ENCODE assay signal across 11 mouse cellular contexts in the genomic region with DNA sequence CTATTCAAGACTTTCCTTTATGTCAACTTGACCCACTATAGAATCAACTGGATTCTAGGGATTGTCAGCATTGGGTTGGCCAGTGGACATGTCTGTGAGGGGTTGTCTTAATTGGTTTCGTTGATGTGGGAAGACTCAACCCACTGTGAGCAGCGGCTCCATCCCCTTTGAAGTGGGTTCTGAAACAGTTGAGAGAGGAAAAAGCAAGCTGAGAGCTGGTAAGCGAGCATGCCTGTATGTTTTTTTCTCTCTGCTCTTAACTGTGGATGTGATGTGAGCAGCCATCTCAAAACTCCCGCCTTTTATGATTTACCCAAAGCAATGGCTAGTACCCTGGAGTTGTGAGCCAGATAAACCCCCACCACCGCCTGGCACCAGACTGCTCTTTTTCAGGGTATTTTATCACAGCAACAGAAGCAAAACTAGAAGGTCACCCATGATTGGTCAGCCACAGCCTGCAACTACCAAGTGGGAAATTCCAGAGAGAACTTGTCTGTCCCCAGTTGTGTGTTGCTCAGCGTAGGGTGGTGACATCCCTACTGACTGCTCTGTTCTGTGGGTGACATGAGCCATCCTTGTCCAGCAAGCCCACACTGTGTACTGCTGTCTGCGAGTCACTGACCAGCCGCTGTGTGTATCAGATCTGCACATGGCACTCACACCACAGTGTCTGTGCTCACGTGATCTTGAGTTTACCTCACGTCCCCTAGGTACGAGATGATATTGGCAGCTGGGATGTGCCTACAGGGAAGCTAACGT. TPM values are rescaled to one million over a fixed set of nuclear protein-coding genes. Genes with fewer than 3 reads are reported as not detected.
A peak's percentile ranks its signal among the peaks of the same experiment; 100 is the strongest.
DNase-seq lines count a peak whose midpoint lies in the region; ATAC-seq lines count a peak whose summit lies in the region.
"Had no signal": no experiment of that assay in that cellular context is flagged by ENCODE, and none has a peak within 500 bp of the region (broad histone marks: within the 10 kb centered on the region; RNA-seq: fewer than 3 reads in every experiment).

No protein-coding gene starts in this region.

- H3K4me3 ChIP-seq in midbrain, embryonic 15.5 days = no peak overlapping the region
- H3K4me3 ChIP-seq in midbrain, embryonic 14.5 days (replicated peaks; ENCODE audit: low read depth, low read length) = no peak overlapping the region
- no peak overlapping the region for H3K4me3 ChIP-seq in liver, embryonic 16.5 days (ENCODE audit: low read depth, low read length)
- no peak overlapping the region for H3K4me3 ChIP-seq in hindbrain, embryonic 14.5 days (replicated peaks; ENCODE audit: low read length)
- H3K4me3 ChIP-seq: embryonic facial prominence, embryonic 15.5 days; left cerebral cortex, adult 2 months had no signal

- no peak overlapping the region for H3K27ac ChIP-seq in midbrain, embryonic 15.5 days
- H3K27ac ChIP-seq in midbrain, embryonic 14.5 days (replicated peaks; ENCODE audit: low read depth, low read length) = no peak overlapping the region
- peak overlapping the region; percentile 51 for H3K27ac ChIP-seq in liver, embryonic 16.5 days (ENCODE audit: low read length)
- H3K27ac ChIP-seq in hindbrain, embryonic 14.5 days = no peak overlapping the region
- H3K27ac ChIP-seq: embryonic facial prominence, embryonic 15.5 days had no signal

- peaks cover 13% of the 10 kb centered on the region for H3K4me1 ChIP-seq in midbrain, embryonic 15.5 days
- H3K4me1 ChIP-seq in midbrain, embryonic 14.5 days (ENCODE audit: control insufficient read depth, insufficient read depth, low read length) = no peaks in the 10 kb centered on the region
- H3K4me1 ChIP-seq in liver, embryonic 16.5 days (ENCODE audit: control insufficient read depth, low read depth, low read length) = peaks cover 61% of the 10 kb centered on the region
- H3K4me1 ChIP-seq in hindbrain, embryonic 14.5 days (replicated peaks; ENCODE audit: control insufficient read depth, insufficient read depth, low read length) = peaks cover 3% of the 10 kb centered on the region; the same call in 1 of the 2 replicates
- H3K4me1 ChIP-seq: embryonic facial prominence, embryonic 15.5 days had no signal

- no peak overlapping the region for H3K4me2 ChIP-seq in midbrain, embryonic 15.5 days
- H3K4me2 ChIP-seq in midbrain, embryonic 14.5 days (ENCODE audit: low read length) = no peak overlapping the region
- H3K4me2 ChIP-seq in liver, embryonic 16.5 days (ENCODE audit: low read depth, low read length) = no peak overlapping the region
- no peak overlapping the region for H3K4me2 ChIP-seq in hindbrain, embryonic 14.5 days (replicated peaks)
- H3K4me2 ChIP-seq: embryonic facial prominence, embryonic 15.5 days had no signal

- 0 out of 2 replicates have a peak, but pooled peaks have one; percentile 20 for ATAC-seq in midbrain, embryonic 15.5 days (replicated peaks)
- ATAC-seq in midbrain, embryonic 14.5 days (ENCODE audit: low FRiP score, low TSS enrichment) = no peak
- peak; percentile 22; the same call in 1 of the 2 replicates for ATAC-seq in liver, embryonic 16.5 days (ENCODE audit: low read depth)
- ATAC-seq in hindbrain, embryonic 14.5 days (ENCODE audit: low FRiP score) = no peak

- WGBS in midbrain, embryonic 15.5 days = 81% methylated on average over 12 of the region's 12 CpGs
- 89% methylated on average over 12 of the region's 12 CpGs for WGBS in midbrain, embryonic 14.5 days
- WGBS in liver, embryonic 16.5 days (ENCODE audit: insufficient replicate concordance) = 36% methylated on average over 12 of the region's 12 CpGs
- WGBS in hindbrain, embryonic 14.5 days = 89% methylated on average over 12 of the region's 12 CpGs

- H3K9me3 ChIP-seq in midbrain, embryonic 15.5 days = no peaks in the 10 kb centered on the region
- no peaks in the 10 kb centered on the region for H3K9me3 ChIP-seq in midbrain, embryonic 14.5 days (ENCODE audit: control insufficient read depth, low read length)
- no peaks in the 10 kb centered on the region for H3K9me3 ChIP-seq in liver, embryonic 16.5 days (replicated peaks; ENCODE audit: control insufficient read depth, low read length)
- H3K9me3 ChIP-seq in hindbrain, embryonic 14.5 days (ENCODE audit: control insufficient read depth, low read length) = no peaks in the 10 kb centered on the region
- H3K9me3 ChIP-seq: embryonic facial prominence, embryonic 15.5 days had no signal

- peaks cover 3% of the 10 kb centered on the region; the same call in 1 of the 2 replicates for H3K36me3 ChIP-seq in midbrain, embryonic 15.5 days (replicated peaks)
- peaks cover 27% of the 10 kb centered on the region for H3K36me3 ChIP-seq in midbrain, embryonic 14.5 days (ENCODE audit: control insufficient read depth, insufficient read depth, low read length)
- H3K36me3 ChIP-seq in liver, embryonic 16.5 days (ENCODE audit: control insufficient read depth, insufficient read depth) = peaks cover 15% of the 10 kb centered on the region
- peaks cover 28% of the 10 kb centered on the region for H3K36me3 ChIP-seq in hindbrain, embryonic 14.5 days (replicated peaks; ENCODE audit: control insufficient read depth, insufficient read depth)

- peak; percentile 30 to 44 for DNase-seq in adrenal gland, postnatal 36 days
- DNase-seq in adrenal gland, postnatal 25 days = no peak
- no peak for DNase-seq in midbrain, embryonic 14.5 days
- peak; percentile 66 for DNase-seq in thymus, postnatal 14 days
- DNase-seq in cerebellum, postnatal 36 days = no peak
- no peak for DNase-seq in hindbrain, embryonic 14.5 days (ENCODE audit: low spot score)
- DNase-seq: right cerebral cortex, postnatal 4 days had no signal

- H3K27me3 ChIP-seq in midbrain, embryonic 15.5 days (replicated peaks) = no peaks in the 10 kb centered on the region
- no peaks in the 10 kb centered on the region for H3K27me3 ChIP-seq in midbrain, embryonic 14.5 days (ENCODE audit: control insufficient read depth, insufficient read depth, low read length)
- no peaks in the 10 kb centered on the region for H3K27me3 ChIP-seq in liver, embryonic 16.5 days (ENCODE audit: control insufficient read depth, insufficient read depth, low read depth, low read length)
- no peaks in the 10 kb centered on the region for H3K27me3 ChIP-seq in hindbrain, embryonic 14.5 days (ENCODE audit: control insufficient read depth, insufficient read depth, low read length)
- H3K27me3 ChIP-seq: embryonic facial prominence, embryonic 15.5 days had no signal

- H3K9ac ChIP-seq in midbrain, embryonic 15.5 days = no peak overlapping the region
- H3K9ac ChIP-seq in midbrain, embryonic 14.5 days (replicated peaks; ENCODE audit: low read length) = no peak overlapping the region
- no peak overlapping the region for H3K9ac ChIP-seq in liver, embryonic 16.5 days (ENCODE audit: low read depth, low read length)
- no peak overlapping the region for H3K9ac ChIP-seq in hindbrain, embryonic 14.5 days
- H3K9ac ChIP-seq: embryonic facial prominence, embryonic 15.5 days had no signal

RNA-seq across cellular contexts. Expression of gene Git2, which starts 8.3 kb away (rescaled TPM):
- total RNA-seq in adrenal gland, postnatal 36 days (2021) = 10 to 100 TPM; 35.3 to 36.6 TPM
- 50.4 and 52.3 TPM in 2 replicates for total RNA-seq in adrenal gland, postnatal 25 days (2021)
- 51.6 and 52.9 TPM in 2 replicates for polyA plus RNA-seq in midbrain, embryonic 15.5 days (2015; fragmentation: Nextera tagmentation; extraction: Ambion mirVana)
- polyA plus RNA-seq in midbrain, embryonic 14.5 days (2014; fragmentation: Nextera tagmentation; extraction: Ambion mirVana) = 36.3 and 39.5 TPM in 2 replicates
- 15.4 and 16.1 TPM in 2 replicates for polyA plus RNA-seq in liver, embryonic 16.5 days (2015; fragmentation: Nextera tagmentation; extraction: Ambion mirVana)
- polyA plus RNA-seq in hindbrain, embryonic 14.5 days (2014; fragmentation: Nextera tagmentation; extraction: Ambion mirVana) = 44.3 and 45.1 TPM in 2 replicates

RNA-seq across cellular contexts. Expression of gene Ankrd13a, which starts 9.1 kb away (rescaled TPM):
- total RNA-seq in adrenal gland, postnatal 36 days (2021) = 10 to 100 TPM; 68.6 to 91.4 TPM
- 74.6 and 93.8 TPM in 2 replicates for total RNA-seq in adrenal gland, postnatal 25 days (2021)
- 31.1 and 34.7 TPM in 2 replicates for polyA plus RNA-seq in midbrain, embryonic 15.5 days (2015; fragmentation: Nextera tagmentation; extraction: Ambion mirVana)
- 40.9 and 48.5 TPM in 2 replicates for polyA plus RNA-seq in midbrain, embryonic 14.5 days (2014; fragmentation: Nextera tagmentation; extraction: Ambion mirVana)
- polyA plus RNA-seq in liver, embryonic 16.5 days (2015; fragmentation: Nextera tagmentation; extraction: Ambion mirVana) = 10.0 and 11.8 TPM in 2 replicates
- polyA plus RNA-seq in hindbrain, embryonic 14.5 days (2014; fragmentation: Nextera tagmentation; extraction: Ambion mirVana) = 45.5 and 48.9 TPM in 2 replicates

RNA-seq across cellular contexts. Expression of gene 1500011B03Rik, which starts 39.7 kb away (rescaled TPM):
- total RNA-seq in adrenal gland, postnatal 36 days (2021) = 10 to 100 TPM; 32.2 to 40.7 TPM
- 35.7 and 47.5 TPM in 2 replicates for total RNA-seq in adrenal gland, postnatal 25 days (2021)
- 270 and 271 TPM in 2 replicates for polyA plus RNA-seq in midbrain, embryonic 15.5 days (2015; fragmentation: Nextera tagmentation; extraction: Ambion mirVana)
- 276 and 315 TPM in 2 replicates for polyA plus RNA-seq in midbrain, embryonic 14.5 days (2014; fragmentation: Nextera tagmentation; extraction: Ambion mirVana)
- 19.4 and 22.7 TPM in 2 replicates for polyA plus RNA-seq in liver, embryonic 16.5 days (2015; fragmentation: Nextera tagmentation; extraction: Ambion mirVana)
- 290 and 308 TPM in 2 replicates for polyA plus RNA-seq in hindbrain, embryonic 14.5 days (2014; fragmentation: Nextera tagmentation; extraction: Ambion mirVana)

Comparison
In these comparisons a context has a peak if more than half of its experiments do, and no peak if none do; other contexts are left out.
1. DNase-seq: peak in adrenal gland, postnatal 36 days (2 of 2) and thymus, postnatal 14 days (single experiment); none in adrenal gland, postnatal 25 days (single experiment), midbrain, embryonic 14.5 days (single experiment), cerebellum, postnatal 36 days (0 of 2) and hindbrain, embryonic 14.5 days (single experiment).
2. ATAC-seq: peak in midbrain, embryonic 15.5 days (single experiment) and liver, embryonic 16.5 days (single experiment); none in midbrain, embryonic 14.5 days (single experiment) and hindbrain, embryonic 14.5 days (single experiment).
3. RNA of gene 1500011B03Rik, which starts 39.7 kb away (polyA plus RNA-seq): 290 to 308 TPM in hindbrain, embryonic 14.5 days, 276 to 315 TPM in midbrain, embryonic 14.5 days and 270 to 271 TPM in midbrain, embryonic 15.5 days; 19.4 to 22.7 TPM in liver, embryonic 16.5 days; every median in the first group is over 10 times any median in the second.